Mouse (Mus musculus): Measurements from ENCODE around the gene Gm20661. TPM values are rescaled to one million over a fixed set of nuclear protein-coding genes. Genes with fewer than 3 reads are reported as not detected.
"Not testable (repeated sequence)": the region's sequence is repeated elsewhere in the genome, so short reads cannot be mapped to it uniquely, and the experiment has no call there.

Gm20661 gene
- total RNA-seq, 1 experiment from 2014 or later, result not detected

- no peak for ATAC-seq (ENCODE audit: extremely low read depth, insufficient number of reproducible peaks, low FRiP score, poor library complexity, severe bottlenecking)
Measured at GRCm38 (mm10) chr9:107992197-107992596, 9.3 kb downstream of the Gm20661 start, which contains the start of gene Cdhr4. Gene Cdhr4, plus strand, starts transcription at chr9:107992497.

GRCm38 (mm10) chr9:107993013-107993412, 10.2 kb downstream of the Gm20661 start:
- no peak for ATAC-seq (ENCODE audit: extremely low read depth, insufficient number of reproducible peaks, low FRiP score, poor library complexity, severe bottlenecking)

GRCm38 (mm10) chr9:107994464-107994863, 11.6 kb downstream of the Gm20661 start:
- no peak for ATAC-seq (ENCODE audit: extremely low read depth, insufficient number of reproducible peaks, low FRiP score, poor library complexity, severe bottlenecking)

GRCm38 (mm10) chr9:107995513-107995912, 12.7 kb downstream of the Gm20661 start:
- no peak for ATAC-seq (ENCODE audit: extremely low read depth, insufficient number of reproducible peaks, low FRiP score, poor library complexity, severe bottlenecking)

GRCm38 (mm10) chr9:107996049-107996448, 13.2 kb downstream of the Gm20661 start, which contains the start of gene Gm20662:
Gene Gm20662, plus strand, starts transcription at chr9:107996349.
- no peak for ATAC-seq (ENCODE audit: extremely low read depth, insufficient number of reproducible peaks, low FRiP score, poor library complexity, severe bottlenecking)

- peak; percentile 98 for ATAC-seq (ENCODE audit: extremely low read depth, insufficient number of reproducible peaks, low FRiP score, poor library complexity, severe bottlenecking)
Measured at GRCm38 (mm10) chr9:108001922-108002770, 19.3 kb downstream of the Gm20661 start, which contains the start of gene Ip6k1. Gene Ip6k1, plus strand, starts transcription at chr9:108002501.

- ATAC-seq (ENCODE audit: extremely low read depth, insufficient number of reproducible peaks, low FRiP score, poor library complexity, severe bottlenecking), result no peak
Measured at GRCm38 (mm10) chr9:108002778-108003530, 20.1 kb downstream of the Gm20661 start.

- no peak for ATAC-seq (ENCODE audit: extremely low read depth, insufficient number of reproducible peaks, low FRiP score, poor library complexity, severe bottlenecking)
Measured at GRCm38 (mm10) chr9:108003531-108003890, 20.7 kb downstream of the Gm20661 start.

- ATAC-seq (ENCODE audit: extremely low read depth, insufficient number of reproducible peaks, low FRiP score, poor library complexity, severe bottlenecking), result no peak
Measured at GRCm38 (mm10) chr9:108008041-108008440, 25.2 kb downstream of the Gm20661 start.

GRCm38 (mm10) chr9:108010385-108010784, 27.5 kb downstream of the Gm20661 start:
- no peak for ATAC-seq (ENCODE audit: extremely low read depth, insufficient number of reproducible peaks, low FRiP score, poor library complexity, severe bottlenecking)

GRCm38 (mm10) chr9:108013577-108013976, 30.7 kb downstream of the Gm20661 start:
- not testable (repeated sequence) for ATAC-seq (ENCODE audit: extremely low read depth, insufficient number of reproducible peaks, low FRiP score, poor library complexity, severe bottlenecking)

- no peak for ATAC-seq (ENCODE audit: extremely low read depth, insufficient number of reproducible peaks, low FRiP score, poor library complexity, severe bottlenecking)
Measured at GRCm38 (mm10) chr9:108017127-108017526, 34.3 kb downstream of the Gm20661 start.

- no peak for ATAC-seq (ENCODE audit: extremely low read depth, insufficient number of reproducible peaks, low FRiP score, poor library complexity, severe bottlenecking)
Measured at GRCm38 (mm10) chr9:108020741-108021140, 37.9 kb downstream of the Gm20661 start.

- ATAC-seq (ENCODE audit: extremely low read depth, insufficient number of reproducible peaks, low FRiP score, poor library complexity, severe bottlenecking), result no peak
Measured at GRCm38 (mm10) chr9:108023216-108023615, 40.4 kb downstream of the Gm20661 start.

GRCm38 (mm10) chr9:108026584-108026983, 43.7 kb downstream of the Gm20661 start:
- ATAC-seq (ENCODE audit: extremely low read depth, insufficient number of reproducible peaks, low FRiP score, poor library complexity, severe bottlenecking), result no peak

- no peak for ATAC-seq (ENCODE audit: extremely low read depth, insufficient number of reproducible peaks, low FRiP score, poor library complexity, severe bottlenecking)
Measured at GRCm38 (mm10) chr9:108027867-108028266, 45.0 kb downstream of the Gm20661 start.

- no peak for ATAC-seq (ENCODE audit: extremely low read depth, insufficient number of reproducible peaks, low FRiP score, poor library complexity, severe bottlenecking)
Measured at GRCm38 (mm10) chr9:108032126-108032525, 49.3 kb downstream of the Gm20661 start.

- peak; percentile 41; the same call in 1 of the 2 replicates for ATAC-seq (ENCODE audit: extremely low read depth, insufficient number of reproducible peaks, low FRiP score, poor library complexity, severe bottlenecking)
Measured at GRCm38 (mm10) chr9:108035331-108036156, 52.7 kb downstream of the Gm20661 start.

Measured in neutrophil, adult 5-6 weeks (primary cell).